Mouse (Mus musculus): Measurements from ENCODE around the gene Csrnp1. TPM values are rescaled to one million over a fixed set of nuclear protein-coding genes. Genes with fewer than 3 reads are reported as not detected.
A peak's percentile ranks its signal among the peaks of the same experiment; 100 is the strongest.

Csrnp1 gene
- polyA plus RNA-seq, 1 experiment = 9.2 TPM

DNA sequence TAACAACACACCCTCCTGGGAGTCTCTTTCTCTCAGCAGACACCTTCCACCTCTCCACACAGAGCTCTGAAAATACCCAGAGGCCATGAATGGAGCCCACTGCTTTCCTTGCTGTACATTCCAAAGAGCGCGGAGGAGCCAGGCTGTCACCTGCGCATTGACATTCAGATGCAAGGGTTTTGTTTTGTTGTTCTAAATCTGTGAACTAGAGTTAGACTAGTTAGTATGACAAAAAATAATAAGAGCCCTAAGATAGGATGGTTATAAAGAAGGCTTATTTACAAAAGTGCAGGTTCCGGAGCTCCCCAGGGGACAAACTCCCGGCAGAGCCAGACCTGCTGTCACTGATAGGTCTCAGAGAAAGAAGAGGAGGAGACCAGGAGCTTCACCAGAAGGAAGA lies 6.9 kb upstream of the Csrnp1 start:
- no peaks in the 10 kb centered on the region for H3K27me3 ChIP-seq (ENCODE audit: control insufficient read depth, insufficient read depth, insufficient read length)
- no peak overlapping the region for H3K4me3 ChIP-seq
- H3K36me3 ChIP-seq (ENCODE audit: control insufficient read depth, insufficient read depth) = no peaks in the 10 kb centered on the region
- no peak overlapping the region for H3ac ChIP-seq (ENCODE audit: control insufficient read depth, insufficient read length)
- no peaks in the 10 kb centered on the region for H3K79me2 ChIP-seq (ENCODE audit: control insufficient read depth, insufficient read depth)
- TF ChIP-seq TCF3 (IDR thresholded peaks at IDR 0.05; ENCODE audit: insufficient read length, low read depth) (no peak), POLR2AphosphoS2 (IDR thresholded peaks at IDR 0.05; ENCODE audit: insufficient read length, low read depth) (no peak), MYOG (IDR thresholded peaks at IDR 0.05; ENCODE audit: control insufficient read depth in 1 of 3, insufficient read depth in 1 of 3, insufficient read length in 2 of 3, low read depth in 2 of 3) (no peak), POLR2A (IDR thresholded peaks at IDR 0.05; ENCODE audit: insufficient read length, low read depth) (no peak), REST (IDR thresholded peaks at IDR 0.05; ENCODE audit: insufficient read depth, insufficient read length) (no peak), MAX (IDR thresholded peaks at IDR 0.05; ENCODE audit: low read depth) (no peak), TCF12 (IDR thresholded peaks at IDR 0.05; ENCODE audit: insufficient read depth, poor library complexity, severe bottlenecking) (no peak), USF1 (IDR thresholded peaks at IDR 0.05; ENCODE audit: low read depth) (no peak), MYOD1 (IDR thresholded peaks at IDR 0.05; ENCODE audit: control insufficient read depth in 1 of 3, insufficient read length in 2 of 3, low read depth in 2 of 3) (no peak), SRF (IDR thresholded peaks at IDR 0.05; ENCODE audit: control insufficient read depth, insufficient read length, low read depth) (no peak), CEBPB (IDR thresholded peaks at IDR 0.05; ENCODE audit: insufficient read depth, poor library complexity, severe bottlenecking) (no peak), E2F4 (IDR thresholded peaks at IDR 0.05; ENCODE audit: insufficient read depth) (no peak)
- no peak overlapping the region for H3K4me2 ChIP-seq (ENCODE audit: low read depth)

GRCm38 (mm10) chr9:119988304-119988703 lies 3.8 kb upstream of the Csrnp1 start:
- H3ac ChIP-seq (ENCODE audit: control insufficient read depth, insufficient read length) = no peak overlapping the region
- H3K27me3 ChIP-seq (ENCODE audit: control insufficient read depth, insufficient read depth, insufficient read length) = no peaks in the 10 kb centered on the region
- H3K4me3 ChIP-seq = no peak overlapping the region
- TF ChIP-seq POLR2A (IDR thresholded peaks at IDR 0.05; ENCODE audit: insufficient read length, low read depth) (no peak), TCF3 (IDR thresholded peaks at IDR 0.05; ENCODE audit: insufficient read length, low read depth) (no peak), SRF (IDR thresholded peaks at IDR 0.05; ENCODE audit: control insufficient read depth, insufficient read length, low read depth) (no peak), REST (IDR thresholded peaks at IDR 0.05; ENCODE audit: insufficient read depth, insufficient read length) (no peak), MYOD1 (IDR thresholded peaks at IDR 0.05; ENCODE audit: control insufficient read depth in 1 of 3, insufficient read length in 2 of 3, low read depth in 2 of 3) (no peak), USF1 (IDR thresholded peaks at IDR 0.05; ENCODE audit: low read depth) (no peak), MAX (IDR thresholded peaks at IDR 0.05; ENCODE audit: low read depth) (no peak), POLR2AphosphoS2 (IDR thresholded peaks at IDR 0.05; ENCODE audit: insufficient read length, low read depth) (no peak), MYOG (IDR thresholded peaks at IDR 0.05; ENCODE audit: control insufficient read depth in 1 of 3, insufficient read depth in 1 of 3, insufficient read length in 2 of 3, low read depth in 2 of 3) (no peak), E2F4 (IDR thresholded peaks at IDR 0.05; ENCODE audit: insufficient read depth) (no peak), TCF12 (IDR thresholded peaks at IDR 0.05; ENCODE audit: insufficient read depth, poor library complexity, severe bottlenecking) (no peak), CEBPB (IDR thresholded peaks at IDR 0.05; ENCODE audit: insufficient read depth, poor library complexity, severe bottlenecking) (no peak)
- H3K36me3 ChIP-seq (ENCODE audit: control insufficient read depth, insufficient read depth) = no peaks in the 10 kb centered on the region
- H3K4me2 ChIP-seq (ENCODE audit: low read depth) = no peak overlapping the region
- no peaks in the 10 kb centered on the region for H3K79me2 ChIP-seq (ENCODE audit: control insufficient read depth, insufficient read depth)

DNA sequence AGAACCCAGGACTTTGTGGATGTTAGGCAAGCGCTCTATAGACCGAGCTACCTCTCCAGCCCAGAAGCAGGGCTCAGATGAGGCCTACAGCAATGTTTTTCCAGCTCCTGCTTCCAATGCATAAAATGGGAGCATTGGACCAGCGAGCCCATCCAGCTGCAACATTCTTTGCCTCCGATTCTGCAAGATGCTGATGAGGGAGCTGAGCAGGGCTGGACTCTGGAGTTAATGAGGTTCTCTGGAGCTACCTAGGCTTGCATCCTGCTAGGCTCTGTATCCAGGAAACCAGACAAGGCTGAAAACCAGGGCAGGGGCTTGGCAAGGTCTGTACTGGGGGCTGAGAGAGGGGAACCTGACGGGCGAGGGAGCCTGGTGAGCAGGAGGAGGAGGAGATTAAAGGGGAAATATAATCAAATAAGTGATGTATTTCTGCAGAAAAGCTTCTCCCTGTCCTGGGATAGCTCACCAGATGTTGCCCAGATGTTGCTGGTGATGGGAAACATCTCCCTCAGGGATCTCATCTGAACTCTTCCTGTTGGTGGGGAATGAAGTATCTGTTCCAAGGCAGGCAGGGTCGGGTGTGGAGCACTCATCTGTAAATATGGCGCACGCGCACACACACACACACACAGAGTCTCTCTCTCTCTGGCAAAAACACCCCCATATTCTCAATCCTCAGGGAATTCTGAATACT lies 1.6 kb upstream of the Csrnp1 start:
- no peaks in the 10 kb centered on the region for H3K27me3 ChIP-seq (ENCODE audit: control insufficient read depth, insufficient read depth, insufficient read length)
- H3K4me3 ChIP-seq = no peak overlapping the region
- no peaks in the 10 kb centered on the region for H3K79me2 ChIP-seq (ENCODE audit: control insufficient read depth, insufficient read depth)
- no peak for TF ChIP-seq CEBPB (IDR thresholded peaks at IDR 0.05; ENCODE audit: insufficient read depth, poor library complexity, severe bottlenecking)
- TF ChIP-seq TCF3 (IDR thresholded peaks at IDR 0.05; ENCODE audit: insufficient read length, low read depth) = no peak
- no peak for TF ChIP-seq POLR2AphosphoS2 (IDR thresholded peaks at IDR 0.05; ENCODE audit: insufficient read length, low read depth)
- TF ChIP-seq POLR2A (IDR thresholded peaks at IDR 0.05; ENCODE audit: insufficient read length, low read depth) = no peak
- no peak for TF ChIP-seq SRF (IDR thresholded peaks at IDR 0.05; ENCODE audit: control insufficient read depth, insufficient read length, low read depth)
- no peak for TF ChIP-seq MAX (IDR thresholded peaks at IDR 0.05; ENCODE audit: low read depth)
- H3K4me2 ChIP-seq (ENCODE audit: low read depth) = no peak overlapping the region
- H3K36me3 ChIP-seq (ENCODE audit: control insufficient read depth, insufficient read depth) = no peaks in the 10 kb centered on the region
- H3ac ChIP-seq (ENCODE audit: control insufficient read depth, insufficient read length) = no peak overlapping the region

DNA sequence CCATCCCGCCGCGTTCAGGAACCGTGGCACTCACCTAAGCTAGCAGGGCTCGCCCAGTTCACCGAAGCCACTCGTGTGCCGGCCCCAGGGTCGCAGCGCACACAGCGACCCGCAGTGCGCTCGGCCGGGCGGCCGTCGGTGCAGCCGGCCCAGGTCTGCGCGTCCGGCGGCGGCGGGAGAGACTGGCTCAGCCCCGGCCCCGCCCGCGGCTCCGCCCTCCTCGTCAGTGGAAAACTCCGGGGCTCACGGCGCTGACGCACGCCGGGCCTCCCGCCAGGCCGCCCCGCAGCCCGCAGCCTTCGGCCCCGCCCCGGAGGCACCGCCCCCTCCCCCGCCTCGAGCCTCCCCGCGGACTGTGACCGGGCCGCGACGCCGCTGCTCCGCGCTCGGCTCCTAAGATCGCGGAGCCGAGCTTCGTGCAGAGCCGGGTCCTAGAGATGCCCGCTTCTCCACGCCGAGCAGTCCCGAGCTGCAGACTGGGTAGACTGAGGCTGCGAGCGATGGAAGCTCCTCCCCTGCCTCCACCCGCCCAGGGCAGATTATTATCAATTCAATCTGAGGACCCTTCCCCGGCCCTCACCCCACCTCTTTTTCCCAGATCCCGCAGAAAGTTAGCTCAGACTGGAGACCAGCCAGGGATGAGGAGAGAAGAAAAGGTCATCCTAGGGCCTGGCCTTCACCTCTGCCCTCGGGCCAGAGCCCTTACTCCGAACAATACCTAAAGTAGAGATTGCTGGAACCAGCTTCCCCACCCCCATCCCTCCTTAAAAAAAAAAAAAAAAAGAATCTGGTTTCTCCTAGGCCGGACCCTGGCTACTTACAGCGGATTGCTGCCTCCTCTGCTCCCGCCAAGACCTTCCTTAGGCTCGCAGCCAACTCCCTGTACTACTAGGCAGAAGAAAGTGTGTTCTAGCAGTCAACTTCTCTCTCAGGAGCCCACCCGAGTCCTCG lies 598 bp downstream of the Csrnp1 start:
- H3K79me2 ChIP-seq (ENCODE audit: control insufficient read depth, insufficient read depth) = peaks cover 21% of the 10 kb centered on the region
- no peaks in the 10 kb centered on the region for H3K27me3 ChIP-seq (ENCODE audit: control insufficient read depth, insufficient read depth, insufficient read length)
- no peaks in the 10 kb centered on the region for H3K36me3 ChIP-seq (ENCODE audit: control insufficient read depth, insufficient read depth)
- no peak for TF ChIP-seq USF1 (IDR thresholded peaks at IDR 0.05; ENCODE audit: low read depth)
- peak in 1 of 3 experiments; percentile 29 for TF ChIP-seq MYOD1 (IDR thresholded peaks at IDR 0.05; ENCODE audit: control insufficient read depth in 1 of 3, insufficient read length in 2 of 3, low read depth in 2 of 3)
- peak; percentile 97 for TF ChIP-seq POLR2A (IDR thresholded peaks at IDR 0.05; ENCODE audit: insufficient read length, low read depth)
- TF ChIP-seq MAX (IDR thresholded peaks at IDR 0.05; ENCODE audit: low read depth) = no peak
- no peak for TF ChIP-seq SRF (IDR thresholded peaks at IDR 0.05; ENCODE audit: control insufficient read depth, insufficient read length, low read depth)
- peak; percentile 92 for TF ChIP-seq POLR2AphosphoS2 (IDR thresholded peaks at IDR 0.05; ENCODE audit: insufficient read length, low read depth)
- TF ChIP-seq E2F4 (IDR thresholded peaks at IDR 0.05; ENCODE audit: insufficient read depth) = no peak
- TF ChIP-seq CEBPB (IDR thresholded peaks at IDR 0.05; ENCODE audit: insufficient read depth, poor library complexity, severe bottlenecking) = no peak
- TF ChIP-seq MYOG (IDR thresholded peaks at IDR 0.05; ENCODE audit: control insufficient read depth in 1 of 3, insufficient read depth in 1 of 3, insufficient read length in 2 of 3, low read depth in 2 of 3) = peak in 1 of 3 experiments; percentile 4
- TF ChIP-seq TCF12 (IDR thresholded peaks at IDR 0.05; ENCODE audit: insufficient read depth, poor library complexity, severe bottlenecking) = no peak
- TF ChIP-seq TCF3 (IDR thresholded peaks at IDR 0.05; ENCODE audit: insufficient read length, low read depth) = no peak
- TF ChIP-seq REST (IDR thresholded peaks at IDR 0.05; ENCODE audit: insufficient read depth, insufficient read length) = no peak
- peak overlapping the region; percentile 54 for H3K4me3 ChIP-seq
- peak overlapping the region; percentile 100 for H3K4me2 ChIP-seq (ENCODE audit: low read depth)
- peak overlapping the region; percentile 57 for H3ac ChIP-seq (ENCODE audit: control insufficient read depth, insufficient read length)
